Mouse (Mus musculus) activated CD4-positive, CD25-positive, alpha-beta regulatory T cell (primary cell): Measurements from ENCODE around the gene Pofut2. TPM values are rescaled to one million over a fixed set of nuclear protein-coding genes. Genes with fewer than 3 reads are reported as not detected.

Experiments used
- polyA plus RNA-seq, 2 experiments: library from polyadenylated mRNA; unstranded; fragments of 100-300 nt; shearing (Covaris generic); gene quantifications; one replicate each; pipeline ENCODE4 v1.2.1; 2017

Pofut2 gene
- 10 to 100 TPM; 34.3 to 35.4 TPM for polyA plus RNA-seq

DNA sequence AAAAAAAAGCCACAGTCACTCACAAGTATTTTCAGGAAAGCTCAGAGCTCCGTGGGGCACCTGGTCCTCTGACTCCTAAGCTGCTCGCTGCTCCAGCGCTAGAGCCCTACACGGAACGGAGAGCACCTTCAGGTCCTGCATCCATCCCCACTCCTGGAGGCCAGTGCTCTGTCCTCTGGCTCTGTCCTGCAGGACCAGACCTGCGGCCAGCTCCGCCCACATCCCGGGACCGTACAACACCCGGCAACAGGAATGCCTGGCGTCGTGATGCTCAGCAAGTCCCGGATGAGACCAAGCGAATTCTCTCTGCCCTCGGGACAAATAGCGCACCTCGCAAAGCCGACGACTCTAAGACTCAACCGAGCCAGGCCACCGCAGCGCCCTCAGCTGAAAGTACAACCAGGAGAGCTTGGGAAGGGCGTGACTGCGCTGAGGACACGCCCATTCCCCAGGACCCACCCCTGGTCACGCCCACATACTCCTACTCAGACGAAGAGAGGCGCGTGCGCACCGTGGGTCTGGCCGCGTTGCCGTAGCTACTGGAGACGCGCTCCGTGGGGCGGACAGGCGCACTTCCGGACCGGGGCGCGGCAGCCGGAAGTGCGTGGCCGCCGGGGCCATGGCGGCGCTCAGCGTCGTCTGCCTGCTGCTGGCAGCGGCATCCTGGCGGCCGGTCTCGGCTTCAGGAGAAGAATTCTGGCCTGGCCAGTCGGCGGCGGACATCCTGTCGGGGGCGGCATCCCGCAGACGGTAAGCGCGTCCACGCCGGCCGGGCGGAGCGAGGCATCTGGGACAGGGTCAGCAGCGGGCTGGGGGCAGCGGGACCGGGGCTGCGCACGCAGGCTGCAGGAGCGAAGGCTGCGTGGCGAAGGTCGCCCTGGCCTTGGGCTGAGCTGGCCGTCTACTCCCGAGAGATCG, at the start of gene Pofut2:
TSS of gene Pofut2 (plus strand) at position 515 of the 918 bp plus-strand sequence.

Other genes with a start within 250 kb of the Pofut2 start
- gene Slc19a1, start 227.0 kb upstream of the Pofut2 start, polyA plus RNA-seq: 10 to 100 TPM; 29.8 to 34.4 TPM
- under 1 TPM; 0.42 to 0.72 TPM for gene Col18a1, start 92.7 kb upstream of the Pofut2 start, polyA plus RNA-seq
- 1 to 10 TPM; 1.4 to 1.6 TPM for gene Adarb1, start 159.1 kb downstream of the Pofut2 start, polyA plus RNA-seq